Mouse (Mus musculus): ENCODE measurements around the gene Trim28.
A peak's percentile ranks its signal among the peaks of the same experiment; 100 is the strongest.

DNA sequence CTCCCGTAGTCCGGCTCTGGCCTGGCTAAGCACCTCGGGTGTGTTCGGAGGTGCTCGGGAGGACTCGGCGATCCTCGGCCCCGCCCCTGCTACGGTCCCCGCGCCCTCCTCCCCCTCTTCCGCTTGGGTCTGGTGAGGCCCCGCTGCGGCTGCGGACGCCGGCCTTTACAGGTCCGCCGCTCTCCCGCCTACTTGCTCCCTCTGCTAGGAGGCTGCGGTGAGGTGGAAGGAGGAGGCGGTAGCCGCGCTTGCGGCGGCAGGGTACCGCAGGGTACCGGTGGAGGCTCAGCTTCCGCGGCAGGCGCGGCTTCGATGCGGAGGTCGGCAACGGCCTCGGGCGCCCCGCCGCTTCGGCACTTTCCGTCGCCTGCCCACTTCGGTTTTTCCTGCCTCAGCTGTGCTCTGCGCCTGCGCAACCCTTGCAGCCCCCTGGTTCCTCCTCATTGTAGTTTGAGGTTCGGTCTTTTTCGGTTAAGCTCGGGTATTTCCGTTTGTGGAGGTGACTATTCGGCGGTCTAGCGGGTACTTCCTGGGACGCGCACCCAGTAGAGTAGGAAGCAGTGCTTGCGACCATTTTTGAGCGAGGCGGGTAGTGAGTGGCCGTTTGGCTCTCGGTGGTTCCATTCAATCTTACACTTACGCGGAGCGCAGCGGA lies 39.1 kb downstream of the Trim28 start, which contains the start of gene Ube2m:
- TF ChIP-seq POLR2A (IDR thresholded peaks at IDR 0.05; ENCODE audit: low read depth, low read length) (peak; percentile 77), CTCF (conservative IDR thresholded peaks at IDR 0.05; ENCODE audit: insufficient read depth, insufficient read length, low read depth, low read length) (no peak)

Data from kidney, adult 2 months (tissue).